Mouse (Mus musculus): ENCODE results near the gene Derl3. TPM values are rescaled to one million over a fixed set of nuclear protein-coding genes. Genes with fewer than 3 reads are reported as not detected.
A peak's percentile ranks its signal among the peaks of the same experiment; 100 is the strongest.

Derl3 gene
- polyA plus RNA-seq, 1 experiment = not detected

GRCm38 (mm10) chr10:75941042-75941824, 48.0 kb downstream of the Derl3 start:
- Histone ChIP-seq H3K27ac (ENCODE audit: insufficient read depth, low read depth, low read length) (no peak overlapping the region), H3K4me3 (ENCODE audit: insufficient read depth, low read depth, low read length) (no peak overlapping the region), H3K4me1 (ENCODE audit: control insufficient read depth, insufficient read depth, low read length) (peaks cover 24% of the 10 kb centered on the region)
- TF ChIP-seq POLR2A (IDR thresholded peaks at IDR 0.05; ENCODE audit: insufficient read depth, low read depth, low read length) (no peak), CTCF (IDR thresholded peaks at IDR 0.05; ENCODE audit: insufficient read depth, low read depth, low read length) (no peak)
- 78% methylated on average over 9 of the region's 9 CpGs for WGBS

GRCm38 (mm10) chr10:75942736-75943477, 49.7 kb downstream of the Derl3 start, which contains the start of gene Vpreb3:
TSS of gene Vpreb3 (plus strand) at chr10:75943057.
- H3K27ac ChIP-seq (ENCODE audit: insufficient read depth, low read depth, low read length) = peak within 1 kb of the TSS; percentile 23
- H3K4me1 ChIP-seq (ENCODE audit: control insufficient read depth, insufficient read depth, low read length) = peaks cover 15% of the 10 kb centered on the region
- TF ChIP-seq CTCF (IDR thresholded peaks at IDR 0.05; ENCODE audit: insufficient read depth, low read depth, low read length) = no peak
- H3K4me3 ChIP-seq (ENCODE audit: insufficient read depth, low read depth, low read length) = no peak within 1 kb of the TSS
- WGBS = 85% methylated on average over 15 of the region's 15 CpGs

- H3K4me3 ChIP-seq (ENCODE audit: insufficient read depth, low read depth, low read length) = no peak overlapping the region
- 14% methylated on average over 11 of the region's 11 CpGs for WGBS
- TF ChIP-seq CTCF (IDR thresholded peaks at IDR 0.05; ENCODE audit: insufficient read depth, low read depth, low read length) = no peak
- no peak for TF ChIP-seq POLR2A (IDR thresholded peaks at IDR 0.05; ENCODE audit: insufficient read depth, low read depth, low read length)
- H3K4me1 ChIP-seq (ENCODE audit: control insufficient read depth, insufficient read depth, low read length) = peaks cover 13% of the 10 kb centered on the region
- peak overlapping the region; percentile 23 for H3K27ac ChIP-seq (ENCODE audit: insufficient read depth, low read depth, low read length)
These were observed 51.0 kb downstream of the Derl3 start for GRCm38 (mm10) chr10:75944066-75944772.

- TF ChIP-seq CTCF (IDR thresholded peaks at IDR 0.05; ENCODE audit: insufficient read depth, low read depth, low read length) = no peak
- no peak for TF ChIP-seq POLR2A (IDR thresholded peaks at IDR 0.05; ENCODE audit: insufficient read depth, low read depth, low read length)
- Histone ChIP-seq H3K27ac (ENCODE audit: insufficient read depth, low read depth, low read length) (no peak overlapping the region), H3K4me3 (ENCODE audit: insufficient read depth, low read depth, low read length) (no peak overlapping the region), H3K4me1 (ENCODE audit: control insufficient read depth, insufficient read depth, low read length) (peaks cover 9% of the 10 kb centered on the region)
- 91% methylated on average over 7 of the region's 7 CpGs for WGBS
These were observed 52.0 kb downstream of the Derl3 start for GRCm38 (mm10) chr10:75945213-75945612.

Other genes starting within 250 kb of the Derl3 start
- gene Susd2, start 249.4 kb upstream of the Derl3 start, polyA plus RNA-seq (2012; ENCODE audit: insufficient read depth, insufficient read length, low replicate concordance, missing spikeins) = not detected in 2 replicates
- not detected in 2 replicates for gene Cabin1, start 129.1 kb upstream of the Derl3 start, polyA plus RNA-seq (2012; ENCODE audit: insufficient read depth, insufficient read length, low replicate concordance, missing spikeins)
- not detected in 2 replicates for gene Ddt, start 120.0 kb upstream of the Derl3 start, polyA plus RNA-seq (2012; ENCODE audit: insufficient read depth, insufficient read length, low replicate concordance, missing spikeins)
- not detected in 2 replicates for gene Gm20441, start 112.5 kb upstream of the Derl3 start, polyA plus RNA-seq (2012; ENCODE audit: insufficient read depth, insufficient read length, low replicate concordance, missing spikeins)
- gene Gstt3, start 112.0 kb upstream of the Derl3 start, polyA plus RNA-seq (2012; ENCODE audit: insufficient read depth, insufficient read length, low replicate concordance, missing spikeins) = not detected in 2 replicates
- not detected in 2 replicates for gene Gstt1, start 94.8 kb upstream of the Derl3 start, polyA plus RNA-seq (2012; ENCODE audit: insufficient read depth, insufficient read length, low replicate concordance, missing spikeins)
- not detected in 2 replicates for gene Gstt4, start 70.9 kb upstream of the Derl3 start, polyA plus RNA-seq (2012; ENCODE audit: insufficient read depth, insufficient read length, low replicate concordance, missing spikeins)
- gene Gstt2, start 56.0 kb upstream of the Derl3 start, polyA plus RNA-seq (2012; ENCODE audit: insufficient read depth, insufficient read length, low replicate concordance, missing spikeins) = not detected in 2 replicates
- gene Mif, start 33.2 kb upstream of the Derl3 start, polyA plus RNA-seq (2012; ENCODE audit: insufficient read depth, insufficient read length, low replicate concordance, missing spikeins) = not detected in 2 replicates
- gene Smarcb1, start 28.2 kb downstream of the Derl3 start, polyA plus RNA-seq (2012; ENCODE audit: insufficient read depth, insufficient read length, low replicate concordance, missing spikeins) = not detected in 2 replicates
- not detected in 2 replicates for gene Chchd10, start 39.7 kb downstream of the Derl3 start, polyA plus RNA-seq (2012; ENCODE audit: insufficient read depth, insufficient read length, low replicate concordance, missing spikeins)
- gene Mmp11, start 43.1 kb downstream of the Derl3 start, polyA plus RNA-seq (2012; ENCODE audit: insufficient read depth, insufficient read length, low replicate concordance, missing spikeins) = not detected in 2 replicates
- gene Gm867, start 47.3 kb downstream of the Derl3 start, polyA plus RNA-seq (2012; ENCODE audit: insufficient read depth, insufficient read length, low replicate concordance, missing spikeins) = not detected in 2 replicates
- not detected in 2 replicates for gene Vpreb3, start 49.6 kb downstream of the Derl3 start, polyA plus RNA-seq (2012; ENCODE audit: insufficient read depth, insufficient read length, low replicate concordance, missing spikeins)
- not detected in 2 replicates for gene Gm5134, start 61.1 kb downstream of the Derl3 start, polyA plus RNA-seq (2012; ENCODE audit: insufficient read depth, insufficient read length, low replicate concordance, missing spikeins)
- not detected in 2 replicates for gene Zfp280b, start 139.2 kb downstream of the Derl3 start, polyA plus RNA-seq (2012; ENCODE audit: insufficient read depth, insufficient read length, low replicate concordance, missing spikeins)
- gene Slc5a4b, start 217.5 kb downstream of the Derl3 start, polyA plus RNA-seq (2012; ENCODE audit: insufficient read depth, insufficient read length, low replicate concordance, missing spikeins) = not detected in 2 replicates

Data from olfactory bulb, adult 2 months (tissue).